Mouse (Mus musculus) megakaryocyte, adult 5-6 weeks (primary cell): ENCODE measurements around the gene Xrcc1. TPM values are rescaled to one million over a fixed set of nuclear protein-coding genes. Genes with fewer than 3 reads are reported as not detected.
"Not testable (repeated sequence)": the region's sequence is repeated elsewhere in the genome, so short reads cannot be mapped to it uniquely, and the experiment has no call there.

Source experiments
- ATAC-seq: 2 replicates; pipeline ENCODE4 v1.8.0; 2016; ENCODE audit warnings: mild to moderate bottlenecking, inconsistent platforms; ENCODE audit not compliant: poor library complexity, severe bottlenecking
- total RNA-seq, 2 experiments: library from RNA; stranded (forward) in 1 of 2; stranded (reverse) in 1 of 2; fragments of 153-499, 151-499 nt in 1 of 2; fragments of 221-1000, 200-1000 nt in 1 of 2; gene quantifications; 2 replicates each; pipeline versions ENCODE4 v1.2.3 to v1.2.4; 2015 to 2017

Gene Xrcc1
- total RNA-seq (2015) = 18.3 and 27.5 TPM in 2 replicates
- total RNA-seq (2017) = 17.6 and 25.1 TPM in 2 replicates

- ATAC-seq = 0 out of 2 replicates have a peak, but pooled peaks have one; percentile 1
These were observed at the start of gene Xrcc1, which contains the start of gene Pinlyp for GRCm38 (mm10) chr7:24546068-24546614. TSS of gene Xrcc1 (plus strand) at chr7:24546289. TSS of gene Pinlyp (minus strand) at chr7:24546118.

GRCm38 (mm10) chr7:24499856-24500577, 46.1 kb upstream of the Xrcc1 start:
- no peak for ATAC-seq

- ATAC-seq = no peak
These were observed 45.2 kb upstream of the Xrcc1 start for GRCm38 (mm10) chr7:24500929-24501328.

- no peak for ATAC-seq
These were observed 44.6 kb upstream of the Xrcc1 start for GRCm38 (mm10) chr7:24501492-24501891.

GRCm38 (mm10) chr7:24504004-24504403, 42.1 kb upstream of the Xrcc1 start:
- no peak for ATAC-seq

- no peak for ATAC-seq
These were observed 41.2 kb upstream of the Xrcc1 start for GRCm38 (mm10) chr7:24504868-24505267.

- no peak for ATAC-seq
These were observed 40.5 kb upstream of the Xrcc1 start for GRCm38 (mm10) chr7:24505447-24506064.

- no peak for ATAC-seq
These were observed 40.0 kb upstream of the Xrcc1 start for GRCm38 (mm10) chr7:24506065-24506459.

- no peak for ATAC-seq
These were observed 39.6 kb upstream of the Xrcc1 start for GRCm38 (mm10) chr7:24506476-24506837.

- peak; percentile 97 for ATAC-seq
These were observed 39.0 kb upstream of the Xrcc1 start, which contains the start of gene Zfp428 for GRCm38 (mm10) chr7:24506838-24507725. TSS of gene Zfp428 (plus strand) at chr7:24507006.

GRCm38 (mm10) chr7:24507726-24508114, 38.4 kb upstream of the Xrcc1 start:
- peak; percentile 7; the same call in 1 of the 2 replicates for ATAC-seq

- no peak for ATAC-seq
These were observed 33.7 kb upstream of the Xrcc1 start, which contains the start of gene AC161166.1 for GRCm38 (mm10) chr7:24512355-24512754. TSS of gene AC161166.1 (minus strand) at chr7:24512455.

GRCm38 (mm10) chr7:24516319-24516718, 29.8 kb upstream of the Xrcc1 start:
- ATAC-seq = not testable (repeated sequence)

GRCm38 (mm10) chr7:24517077-24517476, 29.0 kb upstream of the Xrcc1 start:
- no peak for ATAC-seq

- no peak for ATAC-seq
These were observed 28.4 kb upstream of the Xrcc1 start for GRCm38 (mm10) chr7:24517654-24518053.

- ATAC-seq = no peak
These were observed 27.0 kb upstream of the Xrcc1 start for GRCm38 (mm10) chr7:24519130-24519529.

- ATAC-seq = not testable (repeated sequence)
These were observed 26.0 kb upstream of the Xrcc1 start for GRCm38 (mm10) chr7:24520054-24520453.

GRCm38 (mm10) chr7:24522805-24523204, 23.3 kb upstream of the Xrcc1 start:
- ATAC-seq = no peak

- ATAC-seq = no peak
These were observed 22.4 kb upstream of the Xrcc1 start for GRCm38 (mm10) chr7:24523723-24524122.

GRCm38 (mm10) chr7:24524978-24525377, 21.1 kb upstream of the Xrcc1 start:
- ATAC-seq = no peak
